Comparison of ENCODE assay signal across 13 mouse cellular contexts in the genomic region with DNA sequence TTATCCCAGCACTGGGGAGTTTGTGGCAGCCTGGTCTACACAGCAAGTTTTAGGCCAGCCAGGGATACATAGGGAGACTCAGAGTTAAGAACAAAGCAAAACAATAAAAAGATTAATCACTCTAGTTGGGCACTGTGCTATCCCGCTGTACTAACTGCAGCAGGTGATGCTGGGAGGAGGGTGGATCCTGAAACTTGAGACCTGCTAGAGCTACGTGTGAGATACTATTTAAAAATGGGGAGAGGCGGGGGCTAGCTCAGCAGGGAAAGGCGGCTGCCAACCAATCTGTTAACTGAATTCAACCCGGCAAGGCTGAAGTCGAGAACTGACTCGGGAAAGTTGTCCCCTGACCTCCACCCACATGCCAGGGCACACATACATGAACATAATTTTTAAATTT. TPM values are rescaled to one million over a fixed set of nuclear protein-coding genes. Genes with fewer than 3 reads are reported as not detected.
A peak's percentile ranks its signal among the peaks of the same experiment; 100 is the strongest.
DNase-seq lines count a peak whose midpoint lies in the region; ATAC-seq lines count a peak whose summit lies in the region.
"Had no signal": no experiment of that assay in that cellular context is flagged by ENCODE, and none has a peak within 500 bp of the region (broad histone marks: within the 10 kb centered on the region; RNA-seq: fewer than 3 reads in every experiment).

No protein-coding gene starts in this region.

- no peaks in the 10 kb centered on the region; the same call in 1 of the 2 replicates for H3K36me3 ChIP-seq in kidney, embryonic 14.5 days (ENCODE audit: control insufficient read depth, insufficient read depth, low read length)
- H3K36me3 ChIP-seq in heart, embryonic 16.5 days (ENCODE audit: control insufficient read depth, insufficient read depth), result no peaks in the 10 kb centered on the region; the same call in 1 of the 2 replicates
- no peaks in the 10 kb centered on the region for H3K36me3 ChIP-seq in liver, embryonic 16.5 days (ENCODE audit: control insufficient read depth, insufficient read depth)
- no peaks in the 10 kb centered on the region for H3K36me3 ChIP-seq in hindbrain, embryonic 11.5 days (ENCODE audit: control insufficient read depth, insufficient read depth, low read length)
- no peaks in the 10 kb centered on the region for H3K36me3 ChIP-seq in hindbrain, embryonic 13.5 days
- H3K36me3 ChIP-seq: forebrain, embryonic 12.5 days had no signal

- 0 out of 2 replicates have a peak, but pooled peaks cover 12% of the 10 kb centered on the region for H3K4me1 ChIP-seq in kidney, embryonic 14.5 days (ENCODE audit: control insufficient read depth, insufficient read depth, low read length)
- peaks cover 4% of the 10 kb centered on the region; the same call in 1 of the 2 replicates for H3K4me1 ChIP-seq in brown adipose tissue, adult 24 weeks (ENCODE audit: control insufficient read depth, insufficient read depth, insufficient read length, low read length)
- peaks cover 3% of the 10 kb centered on the region for H3K4me1 ChIP-seq in heart, embryonic 16.5 days (ENCODE audit: control insufficient read depth, insufficient read depth, low read length)
- peaks cover 6% of the 10 kb centered on the region for H3K4me1 ChIP-seq in liver, embryonic 16.5 days (ENCODE audit: control insufficient read depth, low read depth, low read length)
- no peaks in the 10 kb centered on the region for H3K4me1 ChIP-seq in hindbrain, embryonic 11.5 days (replicated peaks; ENCODE audit: control insufficient read depth, insufficient read depth, low read length)
- no peaks in the 10 kb centered on the region for H3K4me1 ChIP-seq in hindbrain, embryonic 13.5 days (replicated peaks)
- H3K4me1 ChIP-seq: forebrain, embryonic 12.5 days had no signal

- no peak overlapping the region for H3K27ac ChIP-seq in kidney, embryonic 14.5 days (ENCODE audit: low read depth, low read length)
- peak overlapping the region; percentile 64 for H3K27ac ChIP-seq in brown adipose tissue, adult 24 weeks (replicated peaks; ENCODE audit: low read depth, low read length)
- H3K27ac ChIP-seq in heart, embryonic 16.5 days (ENCODE audit: low read length), result peak overlapping the region; percentile 76
- no peak overlapping the region for H3K27ac ChIP-seq in liver, embryonic 16.5 days (ENCODE audit: low read length)
- H3K27ac ChIP-seq in hindbrain, embryonic 11.5 days (ENCODE audit: low read depth, low read length), result no peak overlapping the region
- H3K27ac ChIP-seq in hindbrain, embryonic 13.5 days, result no peak overlapping the region
- H3K27ac ChIP-seq: forebrain, embryonic 12.5 days had no signal

- H3K9ac ChIP-seq in kidney, embryonic 14.5 days (ENCODE audit: low read depth, low read length), result no peak overlapping the region
- H3K9ac ChIP-seq in heart, embryonic 16.5 days (ENCODE audit: low read length), result peak overlapping the region; percentile 34
- H3K9ac ChIP-seq in liver, embryonic 16.5 days (ENCODE audit: low read depth, low read length), result no peak overlapping the region
- no peak overlapping the region for H3K9ac ChIP-seq in hindbrain, embryonic 11.5 days (ENCODE audit: low read depth, low read length)
- H3K9ac ChIP-seq in hindbrain, embryonic 13.5 days, result no peak overlapping the region
- H3K9ac ChIP-seq: forebrain, embryonic 12.5 days had no signal

- H3K9me3 ChIP-seq in kidney, embryonic 14.5 days (ENCODE audit: control insufficient read depth, low read length), result no peaks in the 10 kb centered on the region
- no peaks in the 10 kb centered on the region for H3K9me3 ChIP-seq in heart, embryonic 16.5 days (replicated peaks; ENCODE audit: control insufficient read depth, low read length)
- no peaks in the 10 kb centered on the region for H3K9me3 ChIP-seq in liver, embryonic 16.5 days (replicated peaks; ENCODE audit: control insufficient read depth, low read length)
- H3K9me3 ChIP-seq in hindbrain, embryonic 11.5 days (ENCODE audit: control insufficient read depth, low read length), result no peaks in the 10 kb centered on the region
- no peaks in the 10 kb centered on the region for H3K9me3 ChIP-seq in hindbrain, embryonic 13.5 days
- H3K9me3 ChIP-seq: forebrain, embryonic 12.5 days had no signal

- H3K4me2 ChIP-seq in kidney, embryonic 14.5 days (replicated peaks; ENCODE audit: low read depth, low read length), result peak overlapping the region; percentile 10; the same call in 1 of the 2 replicates
- H3K4me2 ChIP-seq in heart, embryonic 16.5 days (ENCODE audit: low read depth, low read length), result peak overlapping the region; percentile 59
- 0 out of 2 replicates have a peak overlapping the region, but pooled peaks have one; percentile 5 for H3K4me2 ChIP-seq in liver, embryonic 16.5 days (ENCODE audit: low read depth, low read length)
- H3K4me2 ChIP-seq in hindbrain, embryonic 11.5 days (replicated peaks; ENCODE audit: low read depth, low read length), result no peak overlapping the region
- H3K4me2 ChIP-seq in hindbrain, embryonic 13.5 days, result no peak overlapping the region
- H3K4me2 ChIP-seq: forebrain, embryonic 12.5 days had no signal

- H3K27me3 ChIP-seq in kidney, embryonic 14.5 days (ENCODE audit: control insufficient read depth, insufficient read depth, low read length), result no peaks in the 10 kb centered on the region
- no peaks in the 10 kb centered on the region for H3K27me3 ChIP-seq in heart, embryonic 16.5 days (ENCODE audit: control insufficient read depth, insufficient read depth, low read length)
- no peaks in the 10 kb centered on the region for H3K27me3 ChIP-seq in liver, embryonic 16.5 days (ENCODE audit: control insufficient read depth, insufficient read depth, low read depth, low read length)
- H3K27me3 ChIP-seq in hindbrain, embryonic 11.5 days (ENCODE audit: control insufficient read depth, insufficient read depth, low read length), result no peaks in the 10 kb centered on the region; the same call in 1 of the 2 replicates
- no peaks in the 10 kb centered on the region for H3K27me3 ChIP-seq in hindbrain, embryonic 13.5 days
- H3K27me3 ChIP-seq: CH12.LX; forebrain, embryonic 12.5 days had no signal

- peak; percentile 54; the same call in 1 of the 2 replicates for ATAC-seq in kidney, embryonic 14.5 days (ENCODE audit: low FRiP score, low TSS enrichment)
- ATAC-seq in heart, embryonic 16.5 days (replicated peaks; ENCODE audit: extremely low read depth, insufficient read depth, low FRiP score), result peak; percentile 89
- ATAC-seq in liver, embryonic 16.5 days (ENCODE audit: low read depth), result peak; percentile 61
- ATAC-seq in hindbrain, embryonic 11.5 days (ENCODE audit: low FRiP score), result no peak
- no peak for ATAC-seq in hindbrain, embryonic 13.5 days (ENCODE audit: low FRiP score)

- WGBS in kidney, embryonic 14.5 days, result 8% methylated on average over 7 of the region's 7 CpGs
- WGBS in heart, embryonic 16.5 days, result 27% methylated on average over 7 of the region's 7 CpGs
- WGBS in liver, embryonic 16.5 days (ENCODE audit: insufficient replicate concordance), result 48% methylated on average over 7 of the region's 7 CpGs
- WGBS in hindbrain, embryonic 11.5 days, result 12% methylated on average over 7 of the region's 7 CpGs
- 13% methylated on average over 7 of the region's 7 CpGs for WGBS in hindbrain, embryonic 13.5 days

- H3K4me3 ChIP-seq in kidney, embryonic 14.5 days (ENCODE audit: low read length), result no peak overlapping the region
- no peak overlapping the region for H3K4me3 ChIP-seq in brown adipose tissue, adult 24 weeks (ENCODE audit: insufficient read depth, low read depth, low read length)
- peak overlapping the region; percentile 38 for H3K4me3 ChIP-seq in heart, embryonic 16.5 days (ENCODE audit: low read length)
- no peak overlapping the region for H3K4me3 ChIP-seq in liver, embryonic 16.5 days (ENCODE audit: low read depth, low read length)
- no peak overlapping the region for H3K4me3 ChIP-seq in hindbrain, embryonic 11.5 days (ENCODE audit: low read depth, low read length)
- no peak overlapping the region for H3K4me3 ChIP-seq in hindbrain, embryonic 13.5 days
- H3K4me3 ChIP-seq: forebrain, embryonic 12.5 days had no signal

- no peak for DNase-seq in kidney, adult 9 months
- no peak for DNase-seq in urinary bladder, adult 2 months (ENCODE audit: low spot score)
- DNase-seq in hindbrain, embryonic 11.5 days (ENCODE audit: low spot score), result no peak
- DNase-seq: adrenal gland, adult 8-10 months; cerebellum, postnatal 25 days; kidney, postnatal 10 days had no signal

RNA-seq across cellular contexts. Expression of gene Dnmbp, which starts 45.9 kb away (rescaled TPM):
- polyA plus RNA-seq in kidney, embryonic 14.5 days (2014; fragmentation: Nextera tagmentation; extraction: Ambion mirVana), result 21.5 and 24.2 TPM in 2 replicates
- polyA plus RNA-seq in brown adipose tissue, adult 24 weeks (2012; ENCODE audit: insufficient read depth, insufficient read length, missing spikeins), result 4.5 and 4.7 TPM in 2 replicates
- polyA plus RNA-seq in heart, embryonic 16.5 days (2015; fragmentation: Nextera tagmentation; extraction: Ambion mirVana), result 8.5 and 9.8 TPM in 2 replicates
- 2.8 and 3.2 TPM in 2 replicates for polyA plus RNA-seq in liver, embryonic 16.5 days (2015; fragmentation: Nextera tagmentation; extraction: Ambion mirVana)
- polyA plus RNA-seq in urinary bladder, adult 2 months (2012; rRNA removed), result 33.7 and 34.7 TPM in 2 replicates
- 12.2 and 13.5 TPM in 2 replicates for polyA plus RNA-seq in hindbrain, embryonic 11.5 days (2014; fragmentation: Nextera tagmentation; extraction: Ambion mirVana)
- polyA plus RNA-seq in hindbrain, embryonic 13.5 days (2015; fragmentation: Nextera tagmentation; extraction: Ambion mirVana), result 9.2 and 10.8 TPM in 2 replicates

Comparison
In these comparisons a context has a peak if more than half of its experiments do, and no peak if none do; other contexts are left out.
1. ATAC-seq: peak in kidney, embryonic 14.5 days (single experiment), heart, embryonic 16.5 days (single experiment) and liver, embryonic 16.5 days (single experiment); none in hindbrain, embryonic 11.5 days (single experiment) and hindbrain, embryonic 13.5 days (single experiment).
2. H3K27ac ChIP-seq: peak in brown adipose tissue, adult 24 weeks (single experiment) and heart, embryonic 16.5 days (single experiment); none in kidney, embryonic 14.5 days (single experiment), liver, embryonic 16.5 days (single experiment), hindbrain, embryonic 11.5 days (single experiment) and hindbrain, embryonic 13.5 days (single experiment).
3. H3K4me2 ChIP-seq: peak in kidney, embryonic 14.5 days (single experiment), heart, embryonic 16.5 days (single experiment) and liver, embryonic 16.5 days (single experiment); none in hindbrain, embryonic 11.5 days (single experiment) and hindbrain, embryonic 13.5 days (single experiment).